Mouse (Mus musculus) megakaryocyte progenitor cell, adult 5-6 weeks (primary cell): Measurements from ENCODE around the gene Sc5d. TPM values are rescaled to one million over a fixed set of nuclear protein-coding genes. Genes with fewer than 3 reads are reported as not detected.

Source experiments
- ATAC-seq: replicated peaks from 2 replicates; pipeline ENCODE4 v1.8.0; 2016; ENCODE audit warnings: mild to moderate bottlenecking, moderate TSS enrichment, inconsistent platforms; ENCODE audit not compliant: poor library complexity
- total RNA-seq, 2 experiments: library from RNA; stranded (forward) in 1 of 2; stranded (reverse) in 1 of 2; fragments of 157-497, 149-512 nt in 1 of 2; fragments of 200-1000 nt in 1 of 2; gene quantifications; 2 replicates each; pipeline versions ENCODE4 v1.2.3 to v1.2.4; 2015 to 2017

Gene Sc5d
- 31.1 and 31.4 TPM in 2 replicates for total RNA-seq (2015)
- total RNA-seq (2017): 26.5 and 26.8 TPM in 2 replicates

GRCm38 (mm10) chr9:42264145-42264544 lies at the start of gene Sc5d:
TSS of gene Sc5d (minus strand) at chr9:42264256.
- ATAC-seq: peak; percentile 100

DNA sequence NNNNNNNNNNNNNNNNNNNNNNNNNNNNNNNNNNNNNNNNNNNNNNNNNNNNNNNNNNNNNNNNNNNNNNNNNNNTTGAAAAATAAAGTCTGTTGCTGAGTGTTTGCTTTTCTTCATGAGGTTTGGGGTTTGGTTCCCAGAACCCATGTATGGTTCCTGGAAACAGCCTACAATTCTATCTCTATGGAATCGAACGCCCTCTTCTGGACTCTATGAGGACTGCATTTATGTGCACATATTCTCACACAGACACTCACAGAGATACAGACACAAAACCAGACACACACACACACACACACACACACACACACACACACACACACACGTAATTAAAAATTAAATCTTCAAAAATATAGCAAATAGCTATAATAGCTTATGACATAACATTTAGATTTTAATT lies 47.3 kb upstream of the Sc5d start:
- no peak for ATAC-seq

DNA sequence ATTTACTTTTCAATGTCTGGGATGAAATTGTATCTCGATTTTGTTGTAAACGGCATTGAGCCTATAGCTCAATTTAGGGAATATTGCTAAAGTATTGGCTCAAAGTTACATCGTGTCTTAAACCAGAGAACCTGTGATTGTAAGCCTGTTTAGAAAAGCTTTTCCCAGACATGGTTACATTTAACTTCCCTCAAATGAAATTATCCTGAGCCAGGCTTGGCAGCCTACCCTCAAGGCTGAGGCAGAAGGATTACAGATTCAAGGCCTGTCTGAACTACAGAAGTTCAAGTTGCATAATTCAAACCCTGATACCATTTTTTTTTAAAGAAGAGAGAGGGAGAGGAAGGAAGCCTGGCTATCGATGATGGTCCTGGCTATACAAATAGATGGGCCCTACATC lies 39.8 kb upstream of the Sc5d start:
- no peak for ATAC-seq

GRCm38 (mm10) chr9:42301082-42301633 lies 37.1 kb upstream of the Sc5d start:
- ATAC-seq: no peak

DNA sequence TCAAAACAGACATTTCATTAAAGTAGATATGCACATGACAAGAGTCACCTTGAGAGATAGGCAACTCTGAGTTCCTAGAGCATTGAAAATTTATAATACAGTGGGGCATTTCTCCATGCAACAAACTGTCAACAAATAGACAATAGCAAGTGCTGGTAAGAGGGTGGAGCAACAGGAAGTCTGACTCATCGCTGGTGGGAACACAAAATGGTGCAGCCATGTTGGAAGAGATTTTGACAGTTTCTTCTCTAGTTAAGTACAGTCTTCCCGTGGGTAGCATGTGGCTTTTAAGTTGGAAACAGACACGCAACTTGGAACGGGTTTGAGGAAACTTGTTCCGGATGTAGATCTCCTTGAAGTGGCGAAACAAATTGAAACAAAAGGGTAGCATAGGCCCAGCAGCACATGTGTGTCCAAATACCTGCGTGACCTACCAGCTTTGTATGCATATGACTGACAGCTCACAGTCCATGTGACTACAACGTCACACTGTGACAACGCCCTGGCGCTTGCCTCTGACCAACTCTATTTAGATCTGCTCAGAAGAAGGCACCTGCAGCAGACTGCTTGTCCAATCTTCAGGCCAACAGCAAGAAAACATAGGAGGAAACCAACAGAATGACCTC lies 32.4 kb upstream of the Sc5d start:
- ATAC-seq: peak; percentile 68

DNA sequence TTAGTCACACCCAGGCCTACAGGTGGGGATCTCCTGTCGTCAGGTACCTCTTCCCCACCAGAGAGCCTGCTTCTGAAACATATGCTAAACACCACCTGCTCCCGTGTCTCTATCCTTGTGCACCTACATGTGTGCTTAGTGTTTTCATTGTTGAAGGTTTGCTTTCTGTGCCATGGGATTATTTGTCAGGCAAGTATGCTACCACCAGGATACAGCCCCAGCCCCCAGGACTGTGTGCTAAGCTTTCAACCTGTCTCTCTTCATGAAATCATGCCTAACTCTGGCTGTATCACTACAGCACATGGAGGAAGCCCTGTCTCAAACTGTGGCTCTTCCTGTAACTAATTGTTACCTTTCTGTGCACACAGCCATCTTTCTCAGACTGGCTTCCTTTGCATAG lies 30.1 kb upstream of the Sc5d start:
- no peak for ATAC-seq

DNA sequence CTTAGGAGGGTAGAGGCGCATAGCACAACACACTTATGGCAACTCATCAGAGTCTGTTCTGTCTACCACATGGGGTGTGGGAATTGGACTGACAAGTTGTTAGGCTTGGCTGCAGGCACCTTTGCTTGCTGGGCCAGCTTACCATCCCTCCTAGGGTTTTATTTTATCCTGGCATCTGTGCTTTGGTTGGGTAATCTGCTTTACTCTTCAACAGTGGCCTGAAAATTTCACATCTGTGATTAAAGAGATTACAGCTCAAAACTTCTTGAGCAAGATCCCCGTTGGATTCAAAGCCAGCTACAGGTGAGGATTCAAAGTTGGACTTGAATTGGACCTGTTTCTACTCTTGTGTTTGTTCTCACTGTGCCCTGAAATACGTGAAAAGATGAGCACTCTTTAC lies 29.5 kb upstream of the Sc5d start:
- no peak for ATAC-seq

- no peak for ATAC-seq
Observed at GRCm38 (mm10) chr9:42293051-42293450, 29.0 kb upstream of the Sc5d start.

DNA sequence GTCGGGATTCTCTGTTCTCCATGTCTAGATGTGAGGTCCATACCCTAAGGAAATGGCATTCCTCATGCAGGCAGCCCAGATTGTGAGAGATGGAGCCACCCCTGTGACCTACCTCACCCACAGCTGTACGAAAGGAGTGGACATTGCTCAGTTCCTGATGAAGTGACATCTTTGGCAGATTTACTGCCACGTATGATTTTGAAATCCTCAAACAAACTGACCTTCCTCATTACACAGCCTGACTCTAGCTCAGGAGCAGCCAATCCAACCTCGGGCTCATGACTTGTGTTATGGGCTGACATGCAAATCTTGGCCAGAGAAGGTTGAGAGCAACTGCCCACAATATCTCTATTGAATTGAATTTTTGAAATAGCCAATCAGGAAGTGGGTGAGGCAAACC lies 15.6 kb upstream of the Sc5d start:
- ATAC-seq: peak; percentile 69

- no peak for ATAC-seq
Observed at GRCm38 (mm10) chr9:42278046-42278445, 14.0 kb upstream of the Sc5d start.

DNA sequence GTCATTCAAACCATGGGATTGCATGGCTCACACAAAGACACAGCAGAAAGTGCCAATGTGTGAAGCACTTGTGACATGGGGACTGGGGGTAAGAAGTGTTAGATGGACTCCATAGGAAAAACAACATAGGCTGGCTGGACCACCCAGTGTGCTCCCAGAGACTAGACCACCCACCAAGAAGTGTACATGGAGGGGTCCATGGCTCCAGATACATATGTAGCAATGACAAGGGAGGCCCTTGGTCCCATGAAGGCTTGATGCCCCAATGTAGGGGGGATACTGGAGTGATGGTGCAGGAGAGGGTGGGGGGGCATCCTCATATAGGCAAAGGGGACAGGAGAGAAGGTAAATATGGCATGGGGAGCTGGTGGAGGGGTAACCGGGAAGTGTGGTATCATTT lies 13.6 kb upstream of the Sc5d start:
- ATAC-seq: no peak

DNA sequence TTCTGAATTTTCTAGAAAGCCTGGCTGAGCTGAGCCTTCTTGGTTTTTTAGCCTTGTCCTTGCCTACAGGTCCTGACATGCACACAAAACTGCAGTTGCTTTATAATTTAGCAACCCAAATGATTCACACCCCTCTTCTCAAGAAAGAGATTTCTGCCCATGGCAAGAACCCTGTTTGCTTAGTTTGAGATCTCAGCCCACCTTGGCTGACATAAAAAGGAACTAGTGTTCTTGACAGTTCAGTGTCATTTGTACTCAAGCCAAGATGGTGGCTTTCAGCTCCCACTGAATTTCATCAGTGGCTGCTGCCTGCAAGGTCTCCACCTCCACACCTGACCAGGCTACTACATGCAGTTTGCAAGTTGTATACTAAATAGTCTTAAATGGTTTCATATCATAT lies 13.1 kb upstream of the Sc5d start:
- no peak for ATAC-seq

GRCm38 (mm10) chr9:42275761-42276145 lies 11.7 kb upstream of the Sc5d start:
- ATAC-seq: no peak

- ATAC-seq: no peak
Observed at GRCm38 (mm10) chr9:42275027-42275760, 11.1 kb upstream of the Sc5d start.

DNA sequence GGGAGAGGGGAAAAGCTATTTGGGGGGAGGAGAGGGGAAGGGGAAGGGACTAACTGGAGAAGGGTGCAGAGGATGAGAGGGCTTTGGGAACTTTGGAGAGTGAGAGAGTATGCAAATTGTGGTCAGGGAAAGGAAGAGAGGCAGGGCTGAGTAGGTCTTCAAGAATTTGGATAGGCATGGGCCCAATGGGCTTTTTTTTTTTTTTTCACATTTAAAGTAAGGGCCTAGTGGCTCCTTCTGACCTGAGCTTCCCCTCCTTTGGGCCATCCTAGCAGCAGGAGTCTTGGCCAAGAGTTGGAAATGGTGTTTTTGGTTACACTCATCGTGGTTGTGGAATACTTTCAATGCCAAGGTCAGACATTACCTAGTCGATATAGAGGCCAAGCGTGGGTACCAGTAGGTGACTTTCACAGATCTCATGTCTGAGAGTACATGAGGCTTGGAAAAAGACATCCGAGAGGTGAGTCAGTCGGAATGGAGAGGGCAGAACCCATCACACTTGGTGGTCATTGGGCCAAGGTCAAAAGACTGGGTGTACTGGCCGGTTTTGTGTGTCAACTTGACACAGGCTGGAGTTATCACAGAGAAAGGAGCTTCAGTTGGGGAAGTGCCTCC lies 9.7 kb upstream of the Sc5d start:
- no peak for ATAC-seq

DNA sequence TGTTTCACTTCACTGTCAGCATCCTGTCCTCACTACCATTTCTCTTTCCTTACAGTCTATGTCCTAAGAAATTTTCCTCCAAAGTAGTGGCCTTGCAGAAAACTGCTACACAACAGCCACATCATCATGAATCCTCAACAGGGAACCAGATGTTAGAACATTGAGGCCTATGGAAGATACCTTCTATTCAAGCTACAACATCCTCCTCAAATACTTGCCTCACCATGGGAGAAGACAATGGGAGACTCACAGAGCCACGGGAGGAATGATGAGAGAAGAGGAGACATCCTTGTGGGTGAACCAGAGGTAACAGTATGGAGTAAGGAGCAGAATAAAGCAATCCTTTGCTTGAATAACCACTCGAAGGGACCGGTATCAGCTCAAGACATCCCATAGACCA lies 9.1 kb upstream of the Sc5d start:
- ATAC-seq: no peak

- ATAC-seq: no peak
Observed at GRCm38 (mm10) chr9:42272690-42273089, 8.6 kb upstream of the Sc5d start.

GRCm38 (mm10) chr9:42271456-42271855 lies 7.4 kb upstream of the Sc5d start:
- ATAC-seq: 0 out of 2 replicates have a peak, but pooled peaks have one; percentile 20

DNA sequence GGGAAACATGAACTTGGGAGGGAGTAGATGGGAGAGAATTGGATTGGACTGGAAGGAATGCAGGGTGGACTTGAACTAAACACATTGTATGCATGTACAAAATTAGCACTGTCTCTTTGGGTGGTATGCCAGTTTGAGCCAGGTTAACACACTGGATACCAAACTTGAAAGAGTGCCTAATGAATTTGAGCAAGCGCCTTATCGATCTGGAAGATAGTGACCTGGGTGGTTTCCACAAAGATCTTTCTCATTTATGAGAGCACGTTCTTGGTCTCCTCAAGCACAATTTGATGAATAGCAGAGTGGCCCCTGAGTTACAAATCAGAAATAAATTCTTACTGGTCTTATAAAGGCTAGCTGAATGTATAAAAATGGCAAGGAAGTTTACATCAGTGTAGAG lies 6.6 kb upstream of the Sc5d start:
- no peak for ATAC-seq

DNA sequence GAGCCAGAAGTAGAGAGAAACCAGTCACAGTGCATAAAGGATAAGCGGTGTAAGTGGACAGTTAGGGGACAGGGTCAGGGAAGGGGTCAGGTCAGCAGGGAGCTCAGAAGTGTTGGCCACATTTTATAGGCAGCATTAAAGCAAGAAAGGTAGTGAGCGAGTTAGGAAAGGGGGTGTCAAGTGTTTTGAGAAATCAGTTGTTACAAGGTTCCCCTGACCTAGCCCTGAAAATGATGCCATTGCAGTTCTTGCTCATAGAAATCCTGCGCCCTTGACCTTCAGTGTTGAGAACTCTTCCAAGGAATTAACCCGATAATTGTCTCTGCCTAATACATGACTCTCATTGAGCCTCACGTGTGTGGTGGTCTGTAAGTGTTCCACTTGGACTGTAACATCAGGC lies 6.0 kb upstream of the Sc5d start:
- ATAC-seq: no peak

DNA sequence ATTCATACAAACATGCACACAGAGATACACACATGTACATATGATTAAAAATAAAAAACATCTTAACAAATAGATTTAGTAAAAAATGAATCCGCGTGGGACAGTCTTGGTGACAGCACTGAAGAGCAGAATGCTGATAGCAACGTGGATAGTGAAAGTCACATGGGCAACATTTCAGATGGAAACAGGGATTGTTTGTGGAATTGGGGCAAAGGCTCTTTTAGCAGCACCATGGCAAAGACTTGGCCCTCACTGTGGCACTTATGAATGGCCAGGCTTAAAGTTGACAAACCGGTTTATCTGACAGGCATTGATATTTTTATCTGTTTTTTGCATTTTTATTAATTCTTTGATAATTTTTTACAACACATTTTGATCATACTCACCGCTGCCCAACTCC lies 4.3 kb upstream of the Sc5d start:
- no peak for ATAC-seq

DNA sequence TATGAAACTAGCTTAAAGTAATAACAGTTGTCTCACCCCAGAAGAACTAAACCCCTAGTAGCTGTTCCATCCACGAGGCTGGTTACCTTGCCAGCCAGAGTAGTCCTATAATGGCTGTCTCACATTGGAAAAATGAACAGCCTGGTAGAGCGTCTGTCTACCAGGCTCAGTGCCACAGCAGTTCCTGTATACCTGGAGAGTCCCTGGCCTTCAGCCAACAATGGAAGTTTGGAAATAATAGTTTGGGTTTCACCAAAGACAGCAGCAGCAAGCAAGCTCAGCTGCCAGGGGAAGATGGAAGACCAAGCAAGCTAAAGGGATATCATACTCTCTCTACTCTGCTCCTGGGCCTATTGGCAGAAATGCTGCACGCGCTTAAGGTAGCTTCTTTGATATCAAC lies 1.3 kb upstream of the Sc5d start:
- ATAC-seq: no peak
